Comparison of ENCODE assay signal across 18 mouse cellular contexts in the genomic region with DNA sequence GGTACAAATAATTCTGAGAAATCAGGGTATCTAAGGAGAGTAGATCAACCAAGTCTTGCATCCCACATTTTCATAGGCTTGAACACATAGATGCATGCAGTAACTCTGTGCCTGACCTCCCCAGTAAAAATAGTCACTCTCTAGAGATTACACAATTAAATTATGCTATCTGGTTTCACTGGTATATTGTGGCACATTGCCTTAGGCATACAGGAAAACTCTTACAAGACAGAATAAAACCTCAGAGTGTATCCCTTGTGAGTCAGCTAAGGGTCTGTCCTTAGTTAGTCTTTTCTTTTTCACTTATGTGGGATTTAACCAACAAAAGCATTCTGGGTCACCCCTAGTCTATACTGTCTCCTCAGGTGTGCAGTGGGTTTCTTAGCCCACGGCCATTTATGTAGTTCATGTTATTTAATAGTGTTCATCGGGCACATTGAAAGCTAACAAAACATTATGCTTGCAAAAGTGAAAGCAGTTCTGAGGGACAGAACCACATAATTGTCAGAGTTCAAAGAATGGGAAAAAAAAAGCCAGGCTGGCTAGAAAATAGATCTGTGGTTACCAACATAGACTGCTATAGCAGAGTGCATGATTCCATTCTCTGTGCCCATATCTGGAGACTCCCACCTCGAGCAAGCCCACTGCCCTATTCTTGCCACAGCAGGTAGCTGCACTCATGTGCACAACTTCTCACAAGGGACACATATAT.
"Had no signal": no experiment of that assay in that cellular context is flagged by ENCODE, and none has a peak within 500 bp of the region (broad histone marks: within the 10 kb centered on the region; RNA-seq: fewer than 3 reads in every experiment).

No protein-coding gene starts in this region.

- H3K4me1 ChIP-seq: kidney, embryonic 15.5 days; limb, embryonic 12.5 days; limb, embryonic 15.5 days; midbrain, embryonic 12.5 days; midbrain, embryonic 15.5 days had no signal

- H3K4me3 ChIP-seq: kidney, embryonic 15.5 days; limb, embryonic 12.5 days; limb, embryonic 15.5 days; midbrain, embryonic 12.5 days; midbrain, embryonic 15.5 days had no signal

- ATAC-seq: liver, postnatal 0 days; lung, postnatal 0 days; midbrain, embryonic 15.5 days had no signal

- H3K27ac ChIP-seq: kidney, embryonic 15.5 days; limb, embryonic 12.5 days; limb, embryonic 15.5 days; liver, embryonic 14.5 days; macrophage; midbrain, embryonic 12.5 days; midbrain, embryonic 15.5 days had no signal

- DNase-seq: kidney, adult 11 months; kidney, adult 8-10 months; kidney, postnatal 10 days; kidney, postnatal 36 days; left cerebral cortex, postnatal 4 days; liver, postnatal 0 days; lung, embryonic 14.5 days; thymus, adult 2 months; thymus, postnatal 25 days had no signal

- H3K9ac ChIP-seq: kidney, embryonic 15.5 days; limb, embryonic 12.5 days; limb, embryonic 15.5 days; liver, embryonic 14.5 days; liver, postnatal 0 days; lung, embryonic 14.5 days; midbrain, embryonic 12.5 days; midbrain, embryonic 15.5 days had no signal

- H3K4me2 ChIP-seq: kidney, embryonic 15.5 days; limb, embryonic 12.5 days; limb, embryonic 15.5 days; liver, embryonic 11.5 days; lung, embryonic 14.5 days; midbrain, embryonic 12.5 days; midbrain, embryonic 15.5 days had no signal

- H3K36me3 ChIP-seq: kidney, embryonic 15.5 days; limb, embryonic 12.5 days; limb, embryonic 15.5 days; midbrain, embryonic 12.5 days; midbrain, embryonic 15.5 days had no signal

- H3K27me3 ChIP-seq: kidney, embryonic 15.5 days; limb, embryonic 12.5 days; limb, embryonic 15.5 days; midbrain, embryonic 12.5 days; midbrain, embryonic 15.5 days had no signal

- H3K9me3 ChIP-seq: kidney, embryonic 15.5 days; limb, embryonic 12.5 days; limb, embryonic 15.5 days; midbrain, embryonic 12.5 days; midbrain, embryonic 15.5 days had no signal
